21 mouse cellular contexts compared by ENCODE assay signal in the genomic region with DNA sequence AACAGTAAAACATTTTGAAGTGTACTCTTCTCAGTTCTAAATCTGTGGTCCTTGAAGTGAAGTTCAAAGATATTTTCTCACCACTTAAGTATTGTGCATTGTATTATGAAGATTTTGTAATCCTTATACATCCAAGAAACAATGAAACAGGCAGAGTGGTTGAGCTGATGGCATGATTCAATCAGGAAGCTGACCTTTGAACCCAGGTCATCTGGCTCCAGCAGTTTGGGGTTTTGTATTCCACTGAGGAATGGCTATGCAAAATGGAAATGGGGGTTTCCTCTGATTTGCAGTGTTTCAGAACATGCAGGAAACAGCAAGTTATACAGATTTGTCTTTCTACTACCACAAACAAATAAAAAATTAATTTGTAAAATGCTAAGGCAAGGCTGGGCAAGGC.
DNase-seq lines count a peak whose midpoint lies in the region; ATAC-seq lines count a peak whose summit lies in the region.
"Had no signal": no experiment of that assay in that cellular context is flagged by ENCODE, and none has a peak within 500 bp of the region (broad histone marks: within the 10 kb centered on the region; RNA-seq: fewer than 3 reads in every experiment).

No protein-coding gene starts in this region.

- peak; percentile 62 for DNase-seq in embryo, embryonic 10 days (ENCODE audit: low spot score)
- DNase-seq in embryo, embryonic 9.5 days (ENCODE audit: extremely low spot score): no peak
- peak; percentile 11 for DNase-seq in kidney, postnatal 10 days
- DNase-seq in kidney, adult 11 months: no peak
- DNase-seq in embryo, embryonic 10.5 days (ENCODE audit: low spot score): peak; percentile 63
- DNase-seq in cerebellum, adult 11 months: no peak
- DNase-seq: adrenal gland, postnatal 10 days; B cell, adult 2 months; cerebellum, adult 18-20 months; cerebellum, adult 9-11 months; cerebellum, postnatal 36 days; gastrocnemius, adult 2 months; gastrocnemius, postnatal 25 days; heart, postnatal 36 days had no signal

- H3K27ac ChIP-seq in limb, embryonic 13.5 days: peak overlapping the region; percentile 48; the same call in 1 of the 2 replicates
- H3K27ac ChIP-seq: gastrocnemius, adult 2 months; heart, embryonic 13.5 days; hindbrain, embryonic 12.5 days had no signal

- ATAC-seq in limb, embryonic 13.5 days (ENCODE audit: low FRiP score, low read depth): no peak
- ATAC-seq: CD4-positive, CD25-positive, alpha-beta regulatory T cell, adult 4 months; forebrain, embryonic 14.5 days; hindbrain, embryonic 16.5 days had no signal

- no peak overlapping the region for H3K4me3 ChIP-seq in limb, embryonic 13.5 days
- H3K4me3 ChIP-seq: gastrocnemius, adult 2 months; heart, embryonic 13.5 days; hindbrain, embryonic 12.5 days had no signal

- no peaks in the 10 kb centered on the region for H3K9me3 ChIP-seq in limb, embryonic 13.5 days
- H3K9me3 ChIP-seq: G1E; heart, embryonic 13.5 days; hindbrain, embryonic 12.5 days had no signal

- no peak overlapping the region for H3K4me2 ChIP-seq in limb, embryonic 13.5 days (replicated peaks)
- H3K4me2 ChIP-seq: heart, embryonic 13.5 days; hindbrain, embryonic 12.5 days had no signal

- H3K27me3 ChIP-seq in limb, embryonic 13.5 days: no peaks in the 10 kb centered on the region
- H3K27me3 ChIP-seq: heart, embryonic 13.5 days; hindbrain, embryonic 12.5 days had no signal

- H3K4me1 ChIP-seq in limb, embryonic 13.5 days: peaks cover 18% of the 10 kb centered on the region

- no peaks in the 10 kb centered on the region for H3K36me3 ChIP-seq in limb, embryonic 13.5 days
- H3K36me3 ChIP-seq: G1E; heart, embryonic 13.5 days; hindbrain, embryonic 12.5 days had no signal

- no peak overlapping the region for H3K9ac ChIP-seq in limb, embryonic 13.5 days
- H3K9ac ChIP-seq: heart, embryonic 13.5 days; hindbrain, embryonic 12.5 days had no signal

Comparison
In these comparisons a context has a peak if more than half of its experiments do, and no peak if none do; other contexts are left out.
1. DNase-seq: peak in embryo, embryonic 10 days (single experiment), kidney, postnatal 10 days (single experiment) and embryo, embryonic 10.5 days (single experiment); none in embryo, embryonic 9.5 days (single experiment), kidney, adult 11 months (single experiment) and cerebellum, adult 11 months (single experiment).